ENCODE assay signal across 21 mouse cellular contexts in the genomic region with DNA sequence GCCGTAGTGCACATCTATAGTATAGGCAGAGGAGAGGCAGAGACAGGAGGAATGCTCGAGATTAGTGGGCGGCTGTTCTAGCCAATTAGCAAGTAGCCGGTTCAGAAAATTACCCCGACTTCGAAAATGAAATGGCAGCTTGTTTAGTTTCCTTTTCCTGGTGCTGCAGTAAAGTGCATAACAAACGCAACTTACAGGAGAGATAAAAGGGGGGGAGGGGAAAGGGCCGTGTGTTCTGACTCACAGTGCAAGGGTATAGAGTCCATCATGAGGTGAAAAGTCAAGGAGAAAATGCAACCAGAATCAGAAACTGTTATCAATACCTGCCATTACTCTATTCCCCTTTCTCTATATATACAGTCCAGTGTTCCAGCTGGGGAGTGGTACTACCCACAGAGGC.
A peak's percentile ranks its signal among the peaks of the same experiment; 100 is the strongest.
DNase-seq lines count a peak whose midpoint lies in the region; ATAC-seq lines count a peak whose summit lies in the region.
"Had no signal": no experiment of that assay in that cellular context is flagged by ENCODE, and none has a peak within 500 bp of the region (broad histone marks: within the 10 kb centered on the region; RNA-seq: fewer than 3 reads in every experiment).

No protein-coding gene starts in this region.

- ATAC-seq in activated CD4-positive, CD25-positive, alpha-beta regulatory T cell, adult 4 months: peak; percentile 65
- ATAC-seq: forebrain, embryonic 15.5 days; hindbrain, postnatal 0 days; intestine, embryonic 15.5 days had no signal

- peak; percentile 52 for DNase-seq in CD4-positive, CD25-positive, alpha-beta regulatory T cell, adult 2 months (ENCODE audit: low read depth, low spot score)
- peak; percentile 62 for DNase-seq in induced T-regulatory cell, adult 2 months (ENCODE audit: low read depth)
- DNase-seq in left cerebral cortex, postnatal 14 days (ENCODE audit: low spot score in 2 of 2): no peak
- DNase-seq in lung, postnatal 25 days (ENCODE audit: low spot score): no peak
- DNase-seq in layer of hippocampus, adult 8-10 months (ENCODE audit: low spot score in 2 of 2): no peak
- DNase-seq: adrenal gland, adult 2 months; adrenal gland, postnatal 25 days; B cell, adult 2 months; cerebellum, adult 11-12 months; cerebellum, adult 8-10 months; cerebellum, postnatal 14 days; gastrocnemius, postnatal 25 days; heart, adult 2 months; heart, postnatal 14 days; heart, postnatal 4 days; kidney, adult 11 months; kidney, adult 8-10 months had no signal

- intact Hi-C loops in left cerebral cortex, postnatal 14 days (cut with DNase I): no loop called here

Comparison
In these comparisons a context has a peak if more than half of its experiments do, and no peak if none do; other contexts are left out.
1. DNase-seq: peak in CD4-positive, CD25-positive, alpha-beta regulatory T cell, adult 2 months (single experiment) and induced T-regulatory cell, adult 2 months (single experiment); none in left cerebral cortex, postnatal 14 days (0 of 2), lung, postnatal 25 days (single experiment) and layer of hippocampus, adult 8-10 months (0 of 2).